ENCODE assay signal across 20 mouse cellular contexts in genomic region chrX:119886957-119887593, GRCm38 (mm10). TPM values are rescaled to one million over a fixed set of nuclear protein-coding genes. Genes with fewer than 3 reads are reported as not detected.
DNase-seq lines count a peak whose midpoint lies in the region; ATAC-seq and TF ChIP-seq lines count a peak whose summit lies in the region.
"Had no signal": no experiment of that assay in that cellular context is flagged by ENCODE, and none has a peak within 500 bp of the region (broad histone marks: within the 10 kb centered on the region; RNA-seq: fewer than 3 reads in every experiment).

No protein-coding gene starts in this region.

- no peaks in the 10 kb centered on the region for H3K9me3 ChIP-seq in intestine, embryonic 15.5 days
- H3K9me3 ChIP-seq in intestine, postnatal 0 days (ENCODE audit: control insufficient read depth), result no peaks in the 10 kb centered on the region
- no peaks in the 10 kb centered on the region for H3K9me3 ChIP-seq in intestine, embryonic 16.5 days (ENCODE audit: control insufficient read depth, low read length)
- H3K9me3 ChIP-seq: G1E had no signal

- no peak overlapping the region for H3K4me3 ChIP-seq in intestine, embryonic 15.5 days (replicated peaks)
- H3K4me3 ChIP-seq in intestine, postnatal 0 days (ENCODE audit: low read depth, low read length), result no peak overlapping the region
- no peak overlapping the region for H3K4me3 ChIP-seq in intestine, embryonic 16.5 days (ENCODE audit: low read length)

- H3K4me2 ChIP-seq in intestine, embryonic 15.5 days (replicated peaks), result no peak overlapping the region
- H3K4me2 ChIP-seq in intestine, postnatal 0 days (replicated peaks; ENCODE audit: low read depth), result no peak overlapping the region
- H3K4me2 ChIP-seq in intestine, embryonic 16.5 days (ENCODE audit: low read depth, low read length), result no peak overlapping the region

- TF ChIP-seq CTCF in intestine, postnatal 0 days (IDR thresholded peaks at IDR 0.05; ENCODE audit: low read depth), result no peak

- ATAC-seq in intestine, embryonic 15.5 days, result peak; percentile 71
- no peak for ATAC-seq in intestine, postnatal 0 days
- ATAC-seq in intestine, embryonic 16.5 days, result peak; percentile 60
- ATAC-seq: activated CD4-positive, CD25-positive, alpha-beta regulatory T cell, adult 4 months; CD4-positive, CD25-positive, alpha-beta regulatory T cell, adult 4 months; Patski had no signal

- no peaks in the 10 kb centered on the region for H3K27me3 ChIP-seq in intestine, embryonic 15.5 days (replicated peaks)
- H3K27me3 ChIP-seq in intestine, postnatal 0 days (replicated peaks; ENCODE audit: control insufficient read depth, insufficient read depth, low read length), result no peaks in the 10 kb centered on the region
- H3K27me3 ChIP-seq in intestine, embryonic 16.5 days (replicated peaks; ENCODE audit: control insufficient read depth, insufficient read depth, low read length), result no peaks in the 10 kb centered on the region
- H3K27me3 ChIP-seq: CH12.LX had no signal

- no peak overlapping the region for H3K27ac ChIP-seq in intestine, embryonic 15.5 days
- no peak overlapping the region for H3K27ac ChIP-seq in intestine, postnatal 0 days (ENCODE audit: low read depth, low read length)
- no peak overlapping the region for H3K27ac ChIP-seq in intestine, embryonic 16.5 days (ENCODE audit: low read length)

- H3K36me3 ChIP-seq in intestine, embryonic 15.5 days, result no peaks in the 10 kb centered on the region
- no peaks in the 10 kb centered on the region for H3K36me3 ChIP-seq in intestine, postnatal 0 days (ENCODE audit: control insufficient read depth, insufficient read depth)
- H3K36me3 ChIP-seq in intestine, embryonic 16.5 days (ENCODE audit: control insufficient read depth, insufficient read depth, low read length), result no peaks in the 10 kb centered on the region
- H3K36me3 ChIP-seq: G1E had no signal

- H3K4me1 ChIP-seq in intestine, embryonic 15.5 days (replicated peaks), result no peaks in the 10 kb centered on the region
- H3K4me1 ChIP-seq in intestine, postnatal 0 days (replicated peaks; ENCODE audit: control insufficient read depth, insufficient read depth, low read length), result no peaks in the 10 kb centered on the region
- H3K4me1 ChIP-seq in intestine, embryonic 16.5 days (ENCODE audit: control insufficient read depth, insufficient read depth, low read length), result no peaks in the 10 kb centered on the region

- no peak overlapping the region for H3K9ac ChIP-seq in intestine, embryonic 15.5 days
- H3K9ac ChIP-seq in intestine, postnatal 0 days (ENCODE audit: low read depth, low read length), result no peak overlapping the region
- H3K9ac ChIP-seq in intestine, embryonic 16.5 days (ENCODE audit: low read depth, low read length), result no peak overlapping the region

- WGBS in intestine, embryonic 15.5 days, result 74% methylated on average over 3 of the region's 3 CpGs
- WGBS in intestine, postnatal 0 days, result 46% methylated on average over 3 of the region's 3 CpGs
- WGBS in intestine, embryonic 16.5 days, result 68% methylated on average over 3 of the region's 3 CpGs

- no peak for DNase-seq in layer of hippocampus, adult 9-10 months (ENCODE audit: low spot score)
- DNase-seq: adrenal gland, adult 2 months; adrenal gland, adult 8-10 months; adrenal gland, postnatal 10 days; adrenal gland, postnatal 14 days; adrenal gland, postnatal 25 days; adrenal gland, postnatal 36 days; B cell, adult 2 months; cerebellum, adult 11 months; cerebellum, adult 11-12 months; cerebellum, adult 18-20 months had no signal

RNA-seq across cellular contexts. Expression of gene Pabpc5, which starts 39.9 kb away (rescaled TPM):
- 0.21 and 0.34 TPM in 2 replicates for polyA plus RNA-seq in intestine, embryonic 15.5 days (2015; fragmentation: Nextera tagmentation; extraction: Ambion mirVana)
- 0.05 and 0.12 TPM in 2 replicates for polyA plus RNA-seq in intestine, postnatal 0 days (2015; fragmentation: Nextera tagmentation; extraction: Ambion mirVana)
- 0.10 and 0.20 TPM in 2 replicates for polyA plus RNA-seq in intestine, embryonic 16.5 days (2015; fragmentation: Nextera tagmentation; extraction: Ambion mirVana)
- polyA plus RNA-seq: activated CD4-positive, CD25-positive, alpha-beta regulatory T cell, adult 4 months; adrenal gland, adult 2 months; C2C12; CD4-positive, CD25-positive, alpha-beta regulatory T cell, adult 4 months; G1E; Patski had no signal
